22 mouse cellular contexts compared by ENCODE assay signal in the genomic region with DNA sequence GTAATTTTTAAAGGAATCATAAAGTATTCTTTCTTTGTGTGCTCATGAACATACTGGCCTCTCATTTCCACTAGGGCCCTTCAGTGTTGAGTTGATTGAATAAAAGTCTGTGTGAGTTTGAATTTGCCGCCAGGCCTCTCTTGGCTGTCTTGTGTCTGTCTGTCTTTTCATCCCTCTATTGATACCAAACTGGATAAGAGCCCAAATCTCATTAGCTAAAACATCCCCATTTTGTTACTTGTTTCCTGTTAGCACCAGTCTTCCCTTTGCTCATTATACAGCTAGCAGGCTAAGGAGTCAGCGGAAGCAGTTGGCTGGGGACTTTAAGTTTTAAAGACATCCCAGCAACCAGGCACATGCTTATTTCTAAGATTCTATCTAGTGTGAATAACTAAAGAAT.
DNase-seq lines count a peak whose midpoint lies in the region; ATAC-seq and TF ChIP-seq lines count a peak whose summit lies in the region.
"Had no signal": no experiment of that assay in that cellular context is flagged by ENCODE, and none has a peak within 500 bp of the region (broad histone marks: within the 10 kb centered on the region; RNA-seq: fewer than 3 reads in every experiment).

No protein-coding gene starts in this region.

- no peak overlapping the region for H3K4me2 ChIP-seq in forebrain, embryonic 15.5 days (replicated peaks)
- no peak overlapping the region for H3K4me2 ChIP-seq in forebrain, embryonic 11.5 days (ENCODE audit: low read depth, low read length, severe bottlenecking)
- H3K4me2 ChIP-seq: heart, embryonic 13.5 days; hindbrain, embryonic 14.5 days had no signal

- ATAC-seq in forebrain, embryonic 15.5 days (replicated peaks): peak; percentile 57; the same call in 1 of the 2 replicates
- ATAC-seq in forebrain, embryonic 11.5 days (replicated peaks; ENCODE audit: low FRiP score): no peak
- ATAC-seq: activated CD4-positive, CD25-positive, alpha-beta regulatory T cell, adult 4 months; CD4-positive, CD25-positive, alpha-beta regulatory T cell, adult 4 months; intestine, postnatal 0 days had no signal

- TF ChIP-seq POLR2A in brain, embryonic 14.5 days (IDR thresholded peaks at IDR 0.05; ENCODE audit: borderline replicate concordance, extremely low read depth, insufficient read depth, insufficient read length, poor library complexity, severe bottlenecking): no peak

- no peak overlapping the region for H3K9ac ChIP-seq in forebrain, embryonic 15.5 days (replicated peaks)
- no peak overlapping the region for H3K9ac ChIP-seq in forebrain, embryonic 11.5 days (ENCODE audit: low read length)
- H3K9ac ChIP-seq: heart, embryonic 13.5 days; hindbrain, embryonic 14.5 days had no signal

- TF ChIP-seq CTCF in brain, embryonic 14.5 days (IDR thresholded peaks at IDR 0.05; ENCODE audit: borderline replicate concordance, extremely low read depth, insufficient read depth, insufficient read length): no peak

- no peaks in the 10 kb centered on the region for H3K4me1 ChIP-seq in forebrain, embryonic 15.5 days
- H3K4me1 ChIP-seq in forebrain, embryonic 11.5 days (replicated peaks; ENCODE audit: control insufficient read depth, insufficient read depth, low read length): no peaks in the 10 kb centered on the region
- H3K4me1 ChIP-seq: heart, embryonic 10.5 days; heart, embryonic 13.5 days had no signal

- no peak for DNase-seq in forebrain, embryonic 11.5 days (ENCODE audit: low spot score)
- peak; percentile 68 for DNase-seq in Muller cell, postnatal 12 days (ENCODE audit: inconsistent ontology term)
- peak; percentile 87 for DNase-seq in brain, embryonic 14.5 days (ENCODE audit: low read depth)
- DNase-seq in thymus, postnatal 4 days: no peak
- no peak for DNase-seq in frontal cortex, postnatal 14 days (ENCODE audit: low spot score in 2 of 2)
- DNase-seq: adrenal gland, adult 8-10 months; adrenal gland, postnatal 25 days; cerebellum, adult 18-20 months; cerebellum, adult 9-10 months; cerebellum, postnatal 14 days; gastrocnemius, postnatal 10 days; gastrocnemius, postnatal 36 days; heart, adult 2 months; heart, postnatal 14 days; heart, postnatal 4 days had no signal

- H3K36me3 ChIP-seq in forebrain, embryonic 15.5 days: no peaks in the 10 kb centered on the region
- no peaks in the 10 kb centered on the region for H3K36me3 ChIP-seq in forebrain, embryonic 11.5 days (ENCODE audit: control insufficient read depth, insufficient read depth, low read length)
- H3K36me3 ChIP-seq: heart, embryonic 10.5 days; heart, embryonic 13.5 days had no signal

- 32% methylated on average over 2 of the region's 2 CpGs for WGBS in forebrain, embryonic 15.5 days
- WGBS in forebrain, embryonic 11.5 days: 66% methylated on average over 2 of the region's 2 CpGs

- no peaks in the 10 kb centered on the region for H3K9me3 ChIP-seq in forebrain, embryonic 15.5 days
- H3K9me3 ChIP-seq in forebrain, embryonic 11.5 days (ENCODE audit: control insufficient read depth, low read length): no peaks in the 10 kb centered on the region
- H3K9me3 ChIP-seq: heart, embryonic 10.5 days; heart, embryonic 13.5 days had no signal

- no peak overlapping the region for H3K4me3 ChIP-seq in forebrain, embryonic 15.5 days
- no peak overlapping the region for H3K4me3 ChIP-seq in forebrain, embryonic 11.5 days (ENCODE audit: low read depth, low read length)
- H3K4me3 ChIP-seq: heart, adult 2 months; heart, embryonic 10.5 days; heart, embryonic 13.5 days had no signal

- no peak overlapping the region for H3K27ac ChIP-seq in forebrain, embryonic 15.5 days (replicated peaks)
- H3K27ac ChIP-seq in forebrain, embryonic 11.5 days (ENCODE audit: low read depth, low read length): no peak overlapping the region
- H3K27ac ChIP-seq: heart, adult 2 months; heart, embryonic 10.5 days; heart, embryonic 13.5 days; hindbrain, embryonic 14.5 days had no signal

- H3K27me3 ChIP-seq in forebrain, embryonic 15.5 days: peaks cover 8% of the 10 kb centered on the region; the same call in 1 of the 2 replicates
- peaks cover 20% of the 10 kb centered on the region for H3K27me3 ChIP-seq in forebrain, embryonic 11.5 days (ENCODE audit: control insufficient read depth, insufficient read depth, low read length)
- H3K27me3 ChIP-seq: heart, embryonic 13.5 days had no signal

Comparison
In these comparisons a context has a peak if more than half of its experiments do, and no peak if none do; other contexts are left out.
1. DNase-seq: peak in Muller cell, postnatal 12 days (single experiment) and brain, embryonic 14.5 days (single experiment); none in forebrain, embryonic 11.5 days (single experiment), thymus, postnatal 4 days (single experiment) and frontal cortex, postnatal 14 days (0 of 2).